Comparison of ENCODE assay signal across 16 mouse cellular contexts in genomic region chr2:14464438-14464837, GRCm38 (mm10).
A peak's percentile ranks its signal among the peaks of the same experiment; 100 is the strongest.
DNase-seq lines count a peak whose midpoint lies in the region; ATAC-seq and TF ChIP-seq lines count a peak whose summit lies in the region.
"Had no signal": no experiment of that assay in that cellular context is flagged by ENCODE, and none has a peak within 500 bp of the region (broad histone marks: within the 10 kb centered on the region; RNA-seq: fewer than 3 reads in every experiment).

No protein-coding gene starts in this region.

- no peaks in the 10 kb centered on the region for H3K27me3 ChIP-seq in heart, embryonic 11.5 days (ENCODE audit: control insufficient read depth, insufficient read depth, low read length)
- H3K27me3 ChIP-seq: forebrain, embryonic 13.5 days; hindbrain, embryonic 12.5 days; intestine, embryonic 15.5 days; liver, embryonic 13.5 days had no signal

- peak; percentile 1 for DNase-seq in heart, adult 8-10 months (ENCODE audit: low spot score)
- peak; percentile 10 for DNase-seq in left cerebral cortex, postnatal 4 days
- no peak for DNase-seq in left cerebral cortex, adult 2 months (ENCODE audit: extremely low spot score in 1 of 2, low spot score in 2 of 2)
- peak; percentile 51 for DNase-seq in 3T3-L1 (ENCODE audit: low read depth, low spot score)
- DNase-seq in brain, adult 2 months (ENCODE audit: low read depth, low spot score): peak; percentile 19
- no peak for DNase-seq in layer of hippocampus, adult 8-10 months (ENCODE audit: low spot score in 2 of 2)
- DNase-seq: cerebellum, adult 18-20 months; kidney, postnatal 14 days; liver, embryonic 13.5 days; thymus, postnatal 14 days had no signal

- no peak for ATAC-seq in heart, embryonic 11.5 days (replicated peaks; ENCODE audit: insufficient number of reproducible peaks, low FRiP score, low TSS enrichment)
- ATAC-seq: forebrain, embryonic 13.5 days; intestine, embryonic 15.5 days; lung, postnatal 0 days had no signal

- H3K4me3 ChIP-seq in heart, embryonic 11.5 days (ENCODE audit: low read depth, low read length): no peak overlapping the region
- H3K4me3 ChIP-seq in left cerebral cortex, adult 2 months: no peak overlapping the region
- H3K4me3 ChIP-seq: forebrain, embryonic 13.5 days; hindbrain, embryonic 12.5 days; intestine, embryonic 15.5 days; liver, embryonic 13.5 days had no signal

- no peak for TF ChIP-seq CTCF in left cerebral cortex, adult 2 months (IDR thresholded peaks at IDR 0.05)

- intact Hi-C loops in left cerebral cortex, postnatal 4 days (cut with DNase I): no loop called here
- intact Hi-C loops in left cerebral cortex, adult 2 months (cut with DNase I): no loop called here

- no peak overlapping the region for H3K9ac ChIP-seq in heart, embryonic 11.5 days (ENCODE audit: low read depth, low read length)
- H3K9ac ChIP-seq: forebrain, embryonic 13.5 days; hindbrain, embryonic 12.5 days; intestine, embryonic 15.5 days; liver, embryonic 13.5 days had no signal

- H3K4me1 ChIP-seq in heart, embryonic 11.5 days (ENCODE audit: control insufficient read depth, insufficient read depth, low read length): no peaks in the 10 kb centered on the region
- H3K4me1 ChIP-seq: forebrain, embryonic 13.5 days; hindbrain, embryonic 12.5 days; intestine, embryonic 15.5 days; liver, embryonic 13.5 days had no signal

- no peaks in the 10 kb centered on the region for H3K36me3 ChIP-seq in heart, embryonic 11.5 days (ENCODE audit: control insufficient read depth, insufficient read depth, low read length)
- H3K36me3 ChIP-seq: hindbrain, embryonic 12.5 days; intestine, embryonic 15.5 days; liver, embryonic 13.5 days had no signal

- H3K4me2 ChIP-seq in heart, embryonic 11.5 days: no peak overlapping the region
- H3K4me2 ChIP-seq: forebrain, embryonic 13.5 days; hindbrain, embryonic 12.5 days; intestine, embryonic 15.5 days; liver, embryonic 13.5 days had no signal

- 51% methylated on average over 1 of the region's 1 CpGs for WGBS in heart, embryonic 11.5 days (ENCODE audit: insufficient replicate concordance)

- H3K9me3 ChIP-seq in heart, embryonic 11.5 days (replicated peaks; ENCODE audit: control insufficient read depth, low read length): no peaks in the 10 kb centered on the region
- H3K9me3 ChIP-seq: forebrain, embryonic 13.5 days; hindbrain, embryonic 12.5 days; intestine, embryonic 15.5 days; liver, embryonic 13.5 days had no signal

- H3K27ac ChIP-seq in heart, embryonic 11.5 days (ENCODE audit: low read depth, low read length): no peak overlapping the region
- no peak overlapping the region for H3K27ac ChIP-seq in left cerebral cortex, adult 2 months
- H3K27ac ChIP-seq: forebrain, embryonic 13.5 days; hindbrain, embryonic 12.5 days; intestine, embryonic 15.5 days; liver, embryonic 13.5 days; stomach, postnatal 0 days had no signal

Comparison
In these comparisons a context has a peak if more than half of its experiments do, and no peak if none do; other contexts are left out.
1. DNase-seq: peak in heart, adult 8-10 months (single experiment), left cerebral cortex, postnatal 4 days (single experiment), 3T3-L1 (single experiment) and brain, adult 2 months (single experiment); none in left cerebral cortex, adult 2 months (0 of 2) and layer of hippocampus, adult 8-10 months (0 of 2).